Mouse (Mus musculus) kidney, adult 10 weeks (tissue): ENCODE results near the gene Rab3il1. TPM values are rescaled to one million over a fixed set of nuclear protein-coding genes. Genes with fewer than 3 reads are reported as not detected.

Source experiments
- polyA plus RNA-seq: library from polyadenylated mRNA; stranded (reverse); fragments of 350-450 nt; fragmentation: Illumina TruSeq; extraction: RNeasy Lipid Tissue Mini Kit (QIAGEN cat#74804); gene quantifications from one replicate; pipeline ENCODE4 v1.2.3, GENCODE M21; 2014; ENCODE audit warnings: low read depth, low replicate concordance

Gene Rab3il1
- 3.1 TPM for polyA plus RNA-seq

DNA sequence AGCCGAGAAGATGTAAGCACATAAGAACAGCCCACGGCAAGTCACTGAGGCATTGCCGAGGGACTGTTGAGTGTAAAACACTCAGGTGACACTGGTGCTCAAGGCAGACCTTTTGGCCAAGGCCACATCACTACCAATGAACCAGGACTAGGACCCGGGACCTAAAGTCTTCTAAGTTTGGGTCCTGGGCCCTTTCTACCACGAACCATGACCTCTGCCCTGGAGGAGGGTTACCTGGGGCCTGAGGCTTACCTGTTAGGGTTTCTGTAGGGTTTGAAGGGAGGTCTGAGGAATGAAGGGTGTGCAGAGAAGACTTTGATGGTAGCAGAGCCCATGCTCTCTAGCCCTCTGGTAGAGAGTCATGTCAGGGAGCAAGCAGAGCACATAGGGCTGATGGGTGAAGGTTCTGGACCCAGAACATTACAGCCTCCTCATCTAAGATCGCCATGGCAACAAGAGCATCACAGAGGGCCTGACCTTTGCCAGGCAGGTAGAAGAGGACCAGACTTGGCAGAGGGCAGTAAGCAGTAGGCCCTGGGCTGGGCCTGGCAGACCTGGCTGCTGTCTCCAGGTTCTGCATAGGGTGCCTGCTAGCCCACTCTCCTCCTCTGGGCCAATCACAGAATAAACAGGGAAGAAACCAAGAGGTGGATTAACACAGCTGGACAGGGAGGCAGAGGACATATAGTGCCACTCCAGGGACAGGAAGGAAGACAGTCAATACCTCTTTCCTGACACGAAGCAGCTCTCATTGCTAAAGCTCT, at the start of gene Rab3il1, which contains the start of gene Best1:
Gene Rab3il1 (plus strand): TSS at position 464 of the 764 bp plus-strand sequence.
Gene Best1 (minus strand): TSS at position 428 of the 764 bp plus-strand sequence.

DNA sequence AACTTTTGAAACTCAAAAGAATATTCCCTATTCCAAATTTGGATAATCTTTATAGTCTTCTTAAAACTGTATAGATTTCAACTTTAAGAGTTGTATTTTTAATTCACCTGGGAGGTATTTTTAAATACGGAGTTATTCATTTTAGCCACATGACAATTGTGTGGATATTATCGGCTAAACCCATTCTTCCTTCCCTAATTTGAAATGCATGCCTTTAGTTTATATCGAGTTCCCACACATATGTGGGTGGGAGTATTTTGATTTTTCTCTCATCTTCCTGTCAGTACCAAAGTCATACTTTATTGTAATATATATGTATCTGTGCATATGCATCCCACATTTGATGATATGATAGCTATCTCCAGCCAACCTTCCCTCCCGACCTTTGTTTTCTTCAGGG, 21.2 kb upstream of the Rab3il1 start, which contains the start of gene Fth1:
Gene Fth1 (plus strand): TSS at position 341 of the 400 bp plus-strand sequence.

GRCm38 (mm10) chr19:10041388-10042148, 40.1 kb downstream of the Rab3il1 start, which contains the start of gene Fads3:
Gene Fads3 (plus strand): TSS chr19:10041569.

Other genes starting within 250 kb of the Rab3il1 start
- gene Scgb2a2, start 154.1 kb upstream of the Rab3il1 start, polyA plus RNA-seq: not detected
- 0.73 TPM for gene Incenp, start 102.1 kb upstream of the Rab3il1 start, polyA plus RNA-seq
- gene Fth1, start 21.1 kb upstream of the Rab3il1 start, polyA plus RNA-seq: 3,567 TPM
- 0.20 TPM for gene Best1, start within 50 bp of the Rab3il1 start, polyA plus RNA-seq
- 61.0 TPM for gene Fads3, start 39.9 kb downstream of the Rab3il1 start, polyA plus RNA-seq
- gene Fads2, start 100.1 kb downstream of the Rab3il1 start, polyA plus RNA-seq: 23.4 TPM
- gene Fads1, start 181.2 kb downstream of the Rab3il1 start, polyA plus RNA-seq: 54.3 TPM
- 30.8 TPM for gene Tmem258, start 202.3 kb downstream of the Rab3il1 start, polyA plus RNA-seq
- gene Fen1, start 202.5 kb downstream of the Rab3il1 start, polyA plus RNA-seq: 1.2 TPM
- gene Myrf, start 239.1 kb downstream of the Rab3il1 start, polyA plus RNA-seq: 1.8 TPM